Mouse (Mus musculus): Measurements from ENCODE around the gene Fes. TPM values are rescaled to one million over a fixed set of nuclear protein-coding genes. Genes with fewer than 3 reads are reported as not detected.
A peak's percentile ranks its signal among the peaks of the same experiment; 100 is the strongest.

Fes gene
- total RNA-seq (2021) = 1 to 10 TPM; 5.5 to 7.8 TPM

GRCm38 (mm10) chr7:80387633-80388543 is at the start of gene Fes:
TSS of gene Fes (minus strand) at chr7:80387946.
- DNase-seq = no peak

- no peak for DNase-seq
These were observed 48.8 kb upstream of the Fes start for GRCm38 (mm10) chr7:80436571-80436970.

- DNase-seq = no peak
These were observed 47.8 kb upstream of the Fes start for GRCm38 (mm10) chr7:80435594-80435993.

GRCm38 (mm10) chr7:80429661-80430060 is 41.9 kb upstream of the Fes start:
- no peak for DNase-seq

- DNase-seq = no peak
These were observed 40.0 kb upstream of the Fes start for GRCm38 (mm10) chr7:80427730-80428129.

- DNase-seq = no peak
These were observed 38.6 kb upstream of the Fes start for GRCm38 (mm10) chr7:80426363-80426762.

GRCm38 (mm10) chr7:80424722-80425121 is 37.0 kb upstream of the Fes start:
- no peak for DNase-seq

- peak; percentile 38 to 49 for DNase-seq
These were observed 35.2 kb upstream of the Fes start for GRCm38 (mm10) chr7:80422759-80423480.

- DNase-seq = no peak
These were observed 33.8 kb upstream of the Fes start for GRCm38 (mm10) chr7:80421576-80421975.

- DNase-seq = no peak
These were observed 32.8 kb upstream of the Fes start for GRCm38 (mm10) chr7:80420586-80420985.

- DNase-seq = no peak
These were observed 31.5 kb upstream of the Fes start for GRCm38 (mm10) chr7:80419278-80419677.

- no peak for DNase-seq
These were observed 30.3 kb upstream of the Fes start for GRCm38 (mm10) chr7:80418036-80418435.

GRCm38 (mm10) chr7:80417601-80418000 is 29.9 kb upstream of the Fes start:
- no peak for DNase-seq

- DNase-seq = no peak
These were observed 29.2 kb upstream of the Fes start for GRCm38 (mm10) chr7:80416969-80417368.

- DNase-seq = no peak
These were observed 26.6 kb upstream of the Fes start for GRCm38 (mm10) chr7:80414303-80414855.

GRCm38 (mm10) chr7:80413512-80414302 is 26.0 kb upstream of the Fes start:
- DNase-seq = no peak

GRCm38 (mm10) chr7:80412781-80413180 is 25.0 kb upstream of the Fes start:
- no peak for DNase-seq

- peak; percentile 40 to 48 for DNase-seq
These were observed 24.5 kb upstream of the Fes start for GRCm38 (mm10) chr7:80412279-80412678.

- DNase-seq = no peak
These were observed 22.6 kb upstream of the Fes start for GRCm38 (mm10) chr7:80410380-80410779.

- DNase-seq = no peak
These were observed 20.0 kb upstream of the Fes start for GRCm38 (mm10) chr7:80407712-80408111.

GRCm38 (mm10) chr7:80406186-80406585 is 18.4 kb upstream of the Fes start:
- DNase-seq = no peak

GRCm38 (mm10) chr7:80405188-80405695 is 17.5 kb upstream of the Fes start, which contains the start of gene Furin:
TSS of gene Furin (minus strand) at chr7:80405436.
- no peak for DNase-seq
